8 mouse cellular contexts compared by ENCODE assay signal in the genomic region with DNA sequence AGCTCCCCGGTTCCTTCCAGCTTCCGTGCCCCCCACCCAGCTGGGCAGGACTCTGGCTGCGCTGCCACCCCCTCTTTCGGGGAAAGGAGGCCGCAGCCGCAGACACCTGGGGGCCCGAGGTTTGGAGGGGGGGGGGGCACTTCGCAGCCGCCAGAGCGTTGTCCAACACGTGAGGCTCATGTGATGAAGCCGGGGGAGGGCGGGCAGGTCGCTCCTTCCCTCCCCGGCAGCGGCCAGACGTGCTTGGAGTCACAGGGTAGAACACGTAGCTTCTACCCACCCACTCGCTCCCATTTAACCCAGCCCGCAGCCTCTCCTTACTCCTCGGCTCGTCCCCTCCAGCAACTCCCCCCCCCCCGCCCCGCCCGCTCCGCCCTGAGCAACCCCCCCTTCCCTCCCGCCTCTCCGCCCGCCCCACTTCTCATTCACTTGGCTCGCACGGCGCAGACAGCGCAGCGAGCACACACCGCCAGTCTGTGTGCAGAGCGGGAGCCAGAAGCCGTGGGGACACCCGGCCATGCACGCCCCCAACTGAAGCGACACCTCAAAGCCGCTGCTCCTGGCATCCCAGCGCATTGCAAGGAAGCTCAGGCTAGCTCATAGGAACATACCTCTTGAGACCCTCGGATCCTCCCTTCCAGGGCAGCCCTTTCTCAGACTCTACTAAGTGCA. TPM values are rescaled to one million over a fixed set of nuclear protein-coding genes. Genes with fewer than 3 reads are reported as not detected.
A peak's percentile ranks its signal among the peaks of the same experiment; 100 is the strongest.
DNase-seq lines count a peak whose midpoint lies in the region; ATAC-seq lines count a peak whose summit lies in the region.

Bhlhe40 (plus strand) TSS at position 424 of the 672 bp plus-strand sequence.

- no peaks in the 10 kb centered on the region for H3K27me3 ChIP-seq in megakaryocyte, embryonic 14.5 days (replicated peaks)

- peak; percentile 89 for DNase-seq in R1 (ENCODE audit: low read depth, low spot score)
- peak; percentile 94 for DNase-seq in gastrocnemius, postnatal 14 days
- DNase-seq in left cerebral cortex, adult 9 months (ENCODE audit: low spot score in 2 of 2) = peak; percentile 92
- DNase-seq in right cerebral cortex, postnatal 10 days (ENCODE audit: low spot score in 2 of 2) = peak; percentile 93 to 96
- DNase-seq in urinary bladder, postnatal 14 days (ENCODE audit: low spot score) = peak; percentile 91

- intact Hi-C loops in gastrocnemius, postnatal 14 days (cut with DNase I; ENCODE audit: low total_unique reads) = no loop called here

- H3K9me3 ChIP-seq in megakaryocyte, embryonic 14.5 days = no peaks in the 10 kb centered on the region

- H3K4me1 ChIP-seq in megakaryocyte, embryonic 14.5 days = peaks cover 61% of the 10 kb centered on the region

- H3K36me3 ChIP-seq in megakaryocyte, embryonic 14.5 days (replicated peaks; ENCODE audit: low read length) = peaks cover 24% of the 10 kb centered on the region

- peak; percentile 44 for ATAC-seq in common myeloid progenitor, adult 5-6 weeks (replicated peaks; ENCODE audit: low read depth, poor library complexity, severe bottlenecking)
- peak; percentile 51 for ATAC-seq in inflammation-experienced regulatory T-cells, adult 6 months

- peak within 1 kb of the TSS; percentile 93 for H3K4me3 ChIP-seq in megakaryocyte, embryonic 14.5 days (replicated peaks)

RNA-seq across cellular contexts. Expression of gene Bhlhe40, which starts in this region (rescaled TPM):
- total RNA-seq in common myeloid progenitor, adult 5-6 weeks (2017) = 4.3 and 4.6 TPM in 2 replicates
- 10 to 100 TPM; 30.2 to 51.0 TPM for total RNA-seq in gastrocnemius, postnatal 14 days (2021)
- 100 to 1,000 TPM in 2 of 3 experiments, 10 to 100 TPM in 1; 98.8 to 258 (median 129) TPM for polyA plus RNA-seq in inflammation-experienced regulatory T-cells, adult 6 months (2017; shearing (Covaris generic))
- polyA plus RNA-seq in megakaryocyte, embryonic 14.5 days (2012; ENCODE audit: insufficient read depth, low replicate concordance) = 12.0 and 24.0 TPM in 2 replicates

Comparison
In these comparisons a context has a peak if more than half of its experiments do, and no peak if none do; other contexts are left out.
1. Peak in every context shown above with its lines: DNase-seq, ATAC-seq and H3K4me3 ChIP-seq.